Mouse (Mus musculus): Measurements from ENCODE around the gene Crbn.

The Crbn gene

GRCm38 (mm10) chr6:106765892-106766291 lies 34.0 kb downstream of the Crbn start:
- DNase-seq (ENCODE audit: low spot score in 2 of 2), result no peak

- DNase-seq (ENCODE audit: low spot score in 2 of 2), result no peak
Measured at GRCm38 (mm10) chr6:106761486-106761885, 38.4 kb downstream of the Crbn start.

GRCm38 (mm10) chr6:106760473-106761218 lies 39.2 kb downstream of the Crbn start:
- no peak for DNase-seq (ENCODE audit: low spot score in 2 of 2)

GRCm38 (mm10) chr6:106758299-106758698 lies 41.6 kb downstream of the Crbn start:
- DNase-seq (ENCODE audit: low spot score in 2 of 2), result no peak

DNA sequence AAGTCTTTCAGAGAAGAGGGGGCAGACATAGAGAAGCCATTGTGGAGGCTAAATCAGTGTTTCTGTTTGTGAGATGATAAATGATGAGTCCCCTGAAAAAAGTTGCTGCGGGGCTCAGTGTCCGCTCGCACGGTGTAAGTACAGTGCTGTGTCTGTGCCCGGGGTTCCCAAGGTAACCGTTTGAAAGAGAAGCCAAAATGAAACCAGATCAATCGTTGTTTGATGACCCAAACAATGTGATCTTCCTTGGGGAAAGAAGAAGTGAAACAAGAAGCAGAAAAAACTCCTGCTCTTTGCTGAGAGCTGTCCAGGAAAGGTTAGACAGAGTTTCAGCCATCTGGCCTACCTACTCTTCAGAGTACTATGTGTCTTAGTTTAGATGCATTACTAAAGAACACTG lies 49.6 kb downstream of the Crbn start:
- no peak for DNase-seq (ENCODE audit: low spot score in 2 of 2)

GRCm38 (mm10) chr6:106748887-106749388 lies 50.9 kb downstream of the Crbn start, which contains the start of gene Il5ra:
Gene Il5ra, minus strand, starts transcription at chr6:106749037.
- no peak for DNase-seq (ENCODE audit: low spot score in 2 of 2)

- no peak for DNase-seq (ENCODE audit: low spot score in 2 of 2)
Measured at GRCm38 (mm10) chr6:106747804-106748203, 52.1 kb downstream of the Crbn start.

- no peak for DNase-seq (ENCODE audit: low spot score in 2 of 2)
Measured at GRCm38 (mm10) chr6:106747251-106747650, 52.6 kb downstream of the Crbn start.

DNA sequence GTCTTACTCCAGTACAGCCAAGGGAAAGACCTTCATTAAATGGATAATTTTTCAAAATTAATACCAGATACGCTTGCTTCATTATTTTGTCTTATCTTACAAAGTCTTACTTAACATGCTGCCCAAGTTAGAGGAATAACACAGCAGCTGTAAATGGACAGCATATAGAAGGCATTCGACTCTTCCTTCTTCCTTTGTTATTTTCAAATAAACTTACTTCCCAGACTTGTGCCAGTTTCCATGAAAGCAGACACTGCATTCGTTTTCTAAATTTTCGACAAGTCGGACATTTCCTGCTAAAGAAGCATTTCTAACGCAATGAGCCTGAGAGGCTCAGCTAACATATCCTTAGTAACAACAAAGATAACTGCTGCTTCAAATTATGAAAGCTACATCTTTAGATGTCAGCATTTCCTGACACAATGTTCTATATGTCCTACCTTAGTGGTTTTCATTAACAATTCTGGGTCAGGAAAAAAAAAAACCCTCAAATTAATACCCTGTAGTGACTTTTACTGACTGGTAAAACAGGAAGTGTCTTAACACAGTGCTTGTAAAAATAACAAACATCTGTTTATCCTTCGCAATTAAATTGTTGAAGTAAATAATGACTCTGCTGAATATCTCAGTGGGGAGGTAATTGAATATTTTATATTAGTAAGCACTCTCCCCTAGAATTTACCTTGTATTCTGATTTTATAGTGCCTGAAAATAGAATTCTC lies 54.0 kb downstream of the Crbn start:
- DNase-seq (ENCODE audit: low spot score in 2 of 2), result no peak

DNA sequence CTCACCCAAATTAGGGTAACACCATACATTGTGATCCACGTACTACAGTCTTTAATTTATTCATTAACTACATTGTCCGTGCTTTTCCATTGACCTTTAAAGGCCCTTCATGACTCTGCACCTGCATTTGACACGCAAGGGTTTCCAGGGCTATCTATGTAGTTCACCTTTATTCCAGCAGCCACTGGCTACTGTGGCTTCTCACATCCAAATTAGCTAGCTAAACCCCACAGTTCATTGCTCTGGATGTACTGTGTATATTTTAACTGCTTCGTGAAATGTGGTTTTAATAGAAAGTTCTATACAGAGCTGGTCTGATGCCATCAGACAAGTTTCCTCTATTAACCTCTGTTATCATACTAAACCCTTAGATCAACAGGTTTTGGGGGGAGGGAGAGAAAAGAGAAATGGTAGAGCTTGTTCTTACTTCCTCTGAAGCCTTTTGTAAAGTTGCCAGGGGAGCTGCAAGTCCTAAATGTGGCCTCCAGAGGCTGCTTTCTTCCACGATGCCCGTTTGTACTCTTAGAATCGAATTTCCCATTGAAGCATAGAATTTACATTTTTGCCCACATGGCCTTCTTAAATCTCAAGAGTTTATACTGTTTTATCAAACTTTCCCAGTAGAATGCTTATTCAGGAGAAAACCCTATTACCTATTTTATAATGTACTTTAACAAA lies 56.2 kb downstream of the Crbn start:
- DNase-seq (ENCODE audit: low spot score in 2 of 2), result no peak

DNA sequence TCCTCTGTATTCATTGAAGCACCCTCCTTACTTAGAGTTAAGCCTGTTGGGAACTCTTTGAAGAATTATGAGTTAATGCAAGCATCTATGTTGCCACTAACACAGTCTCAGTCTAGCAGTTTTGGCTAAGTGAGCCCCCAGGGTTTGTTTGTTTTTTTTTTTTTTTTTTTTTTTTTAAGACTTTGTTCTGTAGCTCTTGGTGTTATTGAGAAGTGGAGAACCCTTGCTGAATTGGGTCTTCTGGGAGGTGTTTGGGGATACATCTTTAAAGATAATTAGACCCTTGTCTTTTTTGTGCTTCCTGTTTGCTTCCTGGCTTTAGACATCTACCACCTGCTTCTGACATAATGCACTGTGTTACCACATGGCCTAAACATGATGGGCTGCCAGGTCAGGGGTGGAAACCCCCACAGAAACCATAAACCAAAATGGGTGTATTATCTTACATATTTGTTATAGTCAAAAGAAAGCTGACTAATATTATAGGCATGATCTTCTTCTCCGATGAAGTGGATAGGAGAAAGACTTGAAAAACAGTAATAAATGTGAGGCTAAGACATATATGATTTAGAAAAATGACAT lies 59.5 kb downstream of the Crbn start:
- no peak for DNase-seq (ENCODE audit: low spot score in 2 of 2)

GRCm38 (mm10) chr6:106738229-106738628 lies 61.6 kb downstream of the Crbn start:
- DNase-seq (ENCODE audit: low spot score in 2 of 2), result no peak

DNA sequence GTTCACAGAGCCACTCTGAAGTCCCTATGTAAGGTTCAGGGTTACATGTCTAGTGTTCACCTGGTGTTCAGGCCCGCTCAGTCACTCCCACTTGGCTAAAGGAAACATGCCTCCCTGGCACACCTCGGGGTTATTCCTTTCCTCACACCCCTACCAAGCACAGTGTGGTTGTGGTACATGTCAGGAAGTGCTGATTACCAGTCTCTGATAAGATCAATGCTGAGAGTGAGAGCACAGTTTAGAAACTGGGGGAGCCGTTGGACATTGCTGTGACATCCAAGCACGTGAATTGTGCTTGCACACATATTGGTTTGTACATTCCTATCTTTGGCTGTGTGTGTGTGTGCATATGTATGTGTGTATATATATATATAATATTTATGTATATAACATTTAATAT lies 67.3 kb downstream of the Crbn start:
- DNase-seq (ENCODE audit: low spot score in 2 of 2), result no peak

All from frontal cortex, postnatal 14 days (tissue).